Mouse (Mus musculus) neural tube, embryonic 12.5 days (tissue): ENCODE results near the gene Fam160b1. TPM values are rescaled to one million over a fixed set of nuclear protein-coding genes. Genes with fewer than 3 reads are reported as not detected.

Experiments
- ATAC-seq: fragments of 200-750 bp; cut with Nextera tagmentation; 2 replicates; pipeline ENCODE4 v1.8.0; 2017; ENCODE audit warnings: low read depth, mild to moderate bottlenecking, moderate TSS enrichment, moderate library complexity; ENCODE audit not compliant: low FRiP score
- H3K27ac ChIP-seq: fragments of 300-500 bp; sonication (generic); 2 replicates; pipeline ENCODE4 v1.5.1; 2016
- H3K27me3 ChIP-seq: fragments of 300-500 bp; sonication (generic); replicated peaks from 2 replicates; pipeline ENCODE4 v1.6.1; 2016; ENCODE audit warnings: mild to moderate bottlenecking
- H3K36me3 ChIP-seq: fragments of 300-500 bp; sonication (generic); 2 replicates; pipeline ENCODE4 v1.6.1; 2016; ENCODE audit warnings: mild to moderate bottlenecking
- H3K4me1 ChIP-seq: fragments of 300-500 bp; sonication (generic); 2 replicates; pipeline ENCODE4 v1.6.1; 2016
- H3K4me2 ChIP-seq: fragments of 300-500 bp; sonication (generic); replicated peaks from 2 replicates; pipeline ENCODE4 v1.6.1; 2016; ENCODE audit warnings: mild to moderate bottlenecking
- H3K4me3 ChIP-seq: fragments of 300-500 bp; sonication (generic); 2 replicates; pipeline ENCODE4 v1.5.1; 2016
- H3K9ac ChIP-seq: fragments of 300-500 bp; sonication (generic); 2 replicates; pipeline ENCODE4 v1.6.1; 2016; ENCODE audit warnings: mild to moderate bottlenecking
- H3K9me3 ChIP-seq: fragments of 300-500 bp; sonication (generic); 2 replicates; pipeline ENCODE4 v1.6.1; 2016; ENCODE audit warnings: mild to moderate bottlenecking
- WGBS: fragments of 180-500 bp; shearing (Covaris S2); methylation state at CpG from one replicate; pipeline ENCODE4 v1.1.7; 2016; 5-methylcytosine and 5-hydroxymethylcytosine counted together
- polyA plus RNA-seq: library from polyadenylated mRNA; unstranded; fragments of >200 nt; fragmentation: Nextera tagmentation; extraction: Ambion mirVana; gene quantifications from 2 replicates; pipeline ENCODE4 v1.2.1, GENCODE M21; 2016

Fam160b1 gene
- polyA plus RNA-seq, 1 experiment from 2014 or later: 19.3 TPM

- H3K4me2 ChIP-seq: no peak overlapping the region
- 0 out of 2 replicates have a peak, but pooled peaks cover 2% of the 10 kb centered on the region for H3K27me3 ChIP-seq
- ATAC-seq: no peak
- peaks cover 16% of the 10 kb centered on the region for H3K4me1 ChIP-seq
- no peak overlapping the region for H3K9ac ChIP-seq
- no peak overlapping the region for H3K4me3 ChIP-seq
- no peaks in the 10 kb centered on the region for H3K9me3 ChIP-seq
- 86% methylated on average over 3 of the region's 3 CpGs for WGBS
- H3K27ac ChIP-seq: no peak overlapping the region
- H3K36me3 ChIP-seq: no peaks in the 10 kb centered on the region
Observed at GRCm38 (mm10) chr19:57413170-57413569, 52.7 kb downstream of the Fam160b1 start.

- no peak overlapping the region for H3K4me2 ChIP-seq
- H3K36me3 ChIP-seq: no peaks in the 10 kb centered on the region
- H3K27ac ChIP-seq: no peak overlapping the region
- 87% methylated on average over 6 of the region's 6 CpGs for WGBS
- H3K4me1 ChIP-seq: peaks cover 16% of the 10 kb centered on the region
- H3K9me3 ChIP-seq: no peaks in the 10 kb centered on the region
- ATAC-seq: no peak
- H3K9ac ChIP-seq: no peak overlapping the region
- 0 out of 2 replicates have a peak, but pooled peaks cover 2% of the 10 kb centered on the region for H3K27me3 ChIP-seq
- no peak overlapping the region for H3K4me3 ChIP-seq
Observed at GRCm38 (mm10) chr19:57413918-57414317, 53.4 kb downstream of the Fam160b1 start.

- H3K4me2 ChIP-seq: no peak overlapping the region
- ATAC-seq: no peak
- H3K36me3 ChIP-seq: no peaks in the 10 kb centered on the region
- no peak overlapping the region for H3K9ac ChIP-seq
- H3K4me1 ChIP-seq: peaks cover 16% of the 10 kb centered on the region
- H3K27ac ChIP-seq: no peak overlapping the region
- H3K4me3 ChIP-seq: no peak overlapping the region
- no peaks in the 10 kb centered on the region for H3K9me3 ChIP-seq
- WGBS: 89% methylated on average over 8 of the region's 8 CpGs
- H3K27me3 ChIP-seq: 0 out of 2 replicates have a peak, but pooled peaks cover 2% of the 10 kb centered on the region
Observed at GRCm38 (mm10) chr19:57415031-57415807, 54.7 kb downstream of the Fam160b1 start.

GRCm38 (mm10) chr19:57417800-57418580, 57.5 kb downstream of the Fam160b1 start:
- no peak overlapping the region for H3K4me3 ChIP-seq
- H3K4me1 ChIP-seq: peaks cover 7% of the 10 kb centered on the region; the same call in 1 of the 2 replicates
- no peak overlapping the region for H3K9ac ChIP-seq
- H3K27me3 ChIP-seq: 0 out of 2 replicates have a peak, but pooled peaks cover 2% of the 10 kb centered on the region
- no peaks in the 10 kb centered on the region for H3K9me3 ChIP-seq
- WGBS: 28% methylated on average over 16 of the region's 17 CpGs
- ATAC-seq: no peak
- H3K4me2 ChIP-seq: peak overlapping the region; percentile 36
- no peak overlapping the region for H3K27ac ChIP-seq
- no peaks in the 10 kb centered on the region for H3K36me3 ChIP-seq

- no peaks in the 10 kb centered on the region for H3K27me3 ChIP-seq
- 20% methylated on average over 3 of the region's 3 CpGs for WGBS
- no peak for ATAC-seq
- H3K9me3 ChIP-seq: no peaks in the 10 kb centered on the region
- no peak overlapping the region for H3K4me2 ChIP-seq
- H3K4me3 ChIP-seq: no peak overlapping the region
- no peak overlapping the region for H3K9ac ChIP-seq
- H3K27ac ChIP-seq: no peak overlapping the region
- H3K4me1 ChIP-seq: no peaks in the 10 kb centered on the region
- H3K36me3 ChIP-seq: no peaks in the 10 kb centered on the region
Observed at GRCm38 (mm10) chr19:57423402-57423801, 62.9 kb downstream of the Fam160b1 start.

GRCm38 (mm10) chr19:57425296-57425695, 64.8 kb downstream of the Fam160b1 start:
- Histone ChIP-seq H3K4me1 (no peaks in the 10 kb centered on the region), H3K27ac (no peak overlapping the region), H3K36me3 (no peaks in the 10 kb centered on the region), H3K27me3 (no peaks in the 10 kb centered on the region), H3K9ac (no peak overlapping the region), H3K9me3 (no peaks in the 10 kb centered on the region), H3K4me2 (no peak overlapping the region), H3K4me3 (no peak overlapping the region)
- WGBS: 95% methylated on average over 15 of the region's 15 CpGs
- no peak for ATAC-seq

- Histone ChIP-seq H3K27me3 (no peaks in the 10 kb centered on the region), H3K9me3 (no peaks in the 10 kb centered on the region), H3K4me1 (no peaks in the 10 kb centered on the region), H3K27ac (no peak overlapping the region), H3K36me3 (no peaks in the 10 kb centered on the region), H3K4me3 (no peak overlapping the region), H3K4me2 (no peak overlapping the region), H3K9ac (no peak overlapping the region)
- ATAC-seq: no peak
- 91% methylated on average over 8 of the region's 8 CpGs for WGBS
Observed at GRCm38 (mm10) chr19:57426841-57427240, 66.4 kb downstream of the Fam160b1 start.

GRCm38 (mm10) chr19:57427756-57428438, 67.4 kb downstream of the Fam160b1 start:
- no peak overlapping the region for H3K4me2 ChIP-seq
- H3K36me3 ChIP-seq: no peaks in the 10 kb centered on the region
- no peaks in the 10 kb centered on the region for H3K4me1 ChIP-seq
- ATAC-seq: no peak
- no peak overlapping the region for H3K4me3 ChIP-seq
- no peak overlapping the region for H3K9ac ChIP-seq
- no peaks in the 10 kb centered on the region for H3K27me3 ChIP-seq
- 81% methylated on average over 14 of the region's 14 CpGs for WGBS
- no peak overlapping the region for H3K27ac ChIP-seq
- no peaks in the 10 kb centered on the region for H3K9me3 ChIP-seq

GRCm38 (mm10) chr19:57428641-57429040, 68.2 kb downstream of the Fam160b1 start:
- no peak overlapping the region for H3K27ac ChIP-seq
- no peak overlapping the region for H3K4me3 ChIP-seq
- H3K9me3 ChIP-seq: no peaks in the 10 kb centered on the region
- H3K4me1 ChIP-seq: no peaks in the 10 kb centered on the region
- no peak overlapping the region for H3K4me2 ChIP-seq
- 87% methylated on average over 3 of the region's 3 CpGs for WGBS
- H3K9ac ChIP-seq: no peak overlapping the region
- no peaks in the 10 kb centered on the region for H3K36me3 ChIP-seq
- no peak for ATAC-seq
- no peaks in the 10 kb centered on the region for H3K27me3 ChIP-seq

GRCm38 (mm10) chr19:57429926-57430325, 69.4 kb downstream of the Fam160b1 start:
- no peaks in the 10 kb centered on the region for H3K4me1 ChIP-seq
- H3K27me3 ChIP-seq: no peaks in the 10 kb centered on the region
- no peaks in the 10 kb centered on the region for H3K9me3 ChIP-seq
- WGBS: 85% methylated on average over 6 of the region's 6 CpGs
- H3K27ac ChIP-seq: no peak overlapping the region
- no peak overlapping the region for H3K4me2 ChIP-seq
- ATAC-seq: no peak
- no peak overlapping the region for H3K4me3 ChIP-seq
- H3K36me3 ChIP-seq: no peaks in the 10 kb centered on the region
- no peak overlapping the region for H3K9ac ChIP-seq

GRCm38 (mm10) chr19:57431476-57431875, 71.0 kb downstream of the Fam160b1 start:
- H3K27me3 ChIP-seq: no peaks in the 10 kb centered on the region
- WGBS: 22% methylated on average over 6 of the region's 6 CpGs
- H3K27ac ChIP-seq: no peak overlapping the region
- no peak overlapping the region for H3K4me2 ChIP-seq
- H3K9ac ChIP-seq: no peak overlapping the region
- no peak overlapping the region for H3K4me3 ChIP-seq
- no peaks in the 10 kb centered on the region for H3K9me3 ChIP-seq
- H3K36me3 ChIP-seq: no peaks in the 10 kb centered on the region
- ATAC-seq: no peak
- H3K4me1 ChIP-seq: no peaks in the 10 kb centered on the region

GRCm38 (mm10) chr19:57434024-57434423, 73.5 kb downstream of the Fam160b1 start:
- Histone ChIP-seq H3K4me3 (no peak overlapping the region), H3K9me3 (no peaks in the 10 kb centered on the region), H3K27me3 (no peaks in the 10 kb centered on the region), H3K4me2 (no peak overlapping the region), H3K27ac (no peak overlapping the region), H3K4me1 (no peaks in the 10 kb centered on the region), H3K36me3 (no peaks in the 10 kb centered on the region), H3K9ac (no peak overlapping the region)
- 63% methylated on average over 6 of the region's 6 CpGs for WGBS
- ATAC-seq: no peak
